Mouse (Mus musculus): ENCODE data around the gene Invs. TPM values are rescaled to one million over a fixed set of nuclear protein-coding genes. Genes with fewer than 3 reads are reported as not detected.

The Invs gene
- total RNA-seq (2021) (1 to 10 TPM; 2.6 to 2.9 TPM), polyA plus RNA-seq (2012; rRNA removed) (1.4 and 2.4 TPM in 2 replicates)
- long read RNA-seq = 0 reads

GRCm38 (mm10) chr4:48279498-48280134, at the start of gene Invs, which contains the start of gene Erp44:
TSS of gene Invs (plus strand) at chr4:48279760.
TSS of gene Erp44 (minus strand) at chr4:48279558.
- intact Hi-C loops (cut with DNase I) = loop anchor here (5.0 to 10.0 kb wide), 3 partner anchors 193 to 1245 kb away; partner anchors contain the start of genes Alg2, Mrpl50, Sec61b and Tex10
- under 1% methylated on average over 41 of the region's 41 CpGs for WGBS
- peak within 1 kb of the TSS; percentile 87 for H3K27ac ChIP-seq
- H3K4me1 ChIP-seq (ENCODE audit: control insufficient read depth, insufficient read depth, low read length) = peaks cover 3% of the 10 kb centered on the region
- peaks cover 4% of the 10 kb centered on the region; the same call in 1 of the 2 replicates for H3K79me2 ChIP-seq (replicated peaks; ENCODE audit: control insufficient read depth, insufficient read depth, low read length)
- TF ChIP-seq CTCF (IDR thresholded peaks at IDR 0.05) (no peak), EP300 (IDR thresholded peaks at IDR 0.05; ENCODE audit: insufficient read depth, low read depth, low read length) (peak; percentile 86), POLR2A (IDR thresholded peaks at IDR 0.05; ENCODE audit: insufficient read depth, low read depth, low read length) (peak; percentile 73)
- H3K4me3 ChIP-seq = peak within 1 kb of the TSS; percentile 72
- H3K36me3 ChIP-seq (ENCODE audit: control insufficient read depth, insufficient read depth, low read length) = peaks cover 5% of the 10 kb centered on the region
- peak; percentile 92 to 97 for DNase-seq
- H3K27me3 ChIP-seq (ENCODE audit: control insufficient read depth, insufficient read depth, low read length) = no peaks in the 10 kb centered on the region
- H3K9ac ChIP-seq (ENCODE audit: low read depth, low read length) = peak within 1 kb of the TSS; percentile 82

- H3K27me3 ChIP-seq (ENCODE audit: control insufficient read depth, insufficient read depth, low read length) = no peaks in the 10 kb centered on the region
- H3K36me3 ChIP-seq (ENCODE audit: control insufficient read depth, insufficient read depth, low read length) = 0 out of 2 replicates have a peak, but pooled peaks cover 2% of the 10 kb centered on the region
- H3K4me1 ChIP-seq (ENCODE audit: control insufficient read depth, insufficient read depth, low read length) = no peaks in the 10 kb centered on the region
- H3K4me3 ChIP-seq = no peak overlapping the region
- no peak overlapping the region for H3K27ac ChIP-seq
- H3K9ac ChIP-seq (ENCODE audit: low read depth, low read length) = no peak overlapping the region
- DNase-seq = no peak
- WGBS = 50% methylated on average over 3 of the region's 3 CpGs
- no peaks in the 10 kb centered on the region for H3K79me2 ChIP-seq (replicated peaks; ENCODE audit: control insufficient read depth, insufficient read depth, low read length)
- intact Hi-C loops (cut with DNase I) = no loop called here
- no peak for TF ChIP-seq CTCF (IDR thresholded peaks at IDR 0.05)
- no peak for TF ChIP-seq POLR2A (IDR thresholded peaks at IDR 0.05; ENCODE audit: insufficient read depth, low read depth, low read length)
- no peak for TF ChIP-seq EP300 (IDR thresholded peaks at IDR 0.05; ENCODE audit: insufficient read depth, low read depth, low read length)
Measured at GRCm38 (mm10) chr4:48236721-48237120, 42.8 kb upstream of the Invs start.

GRCm38 (mm10) chr4:48239046-48239445, 40.5 kb upstream of the Invs start:
- intact Hi-C loops (cut with DNase I) = no loop called here
- no peaks in the 10 kb centered on the region; the same call in 1 of the 2 replicates for H3K79me2 ChIP-seq (replicated peaks; ENCODE audit: control insufficient read depth, insufficient read depth, low read length)
- 86% methylated on average over 4 of the region's 4 CpGs for WGBS

GRCm38 (mm10) chr4:48242482-48242881, 37.1 kb upstream of the Invs start:
- DNase-seq = peak in 1 of 2 experiments; percentile 10
- Histone ChIP-seq H3K79me2 (replicated peaks; ENCODE audit: control insufficient read depth, insufficient read depth, low read length) (no peaks in the 10 kb centered on the region; the same call in 1 of the 2 replicates), H3K27me3 (ENCODE audit: control insufficient read depth, insufficient read depth, low read length) (no peaks in the 10 kb centered on the region), H3K27ac (no peak overlapping the region), H3K36me3 (ENCODE audit: control insufficient read depth, insufficient read depth, low read length) (no peaks in the 10 kb centered on the region), H3K9ac (ENCODE audit: low read depth, low read length) (no peak overlapping the region), H3K4me3 (no peak overlapping the region), H3K4me1 (ENCODE audit: control insufficient read depth, insufficient read depth, low read length) (no peaks in the 10 kb centered on the region)
- intact Hi-C loops (cut with DNase I) = no loop called here
- no peak for TF ChIP-seq EP300 (IDR thresholded peaks at IDR 0.05; ENCODE audit: insufficient read depth, low read depth, low read length)
- TF ChIP-seq CTCF (IDR thresholded peaks at IDR 0.05) = no peak
- TF ChIP-seq POLR2A (IDR thresholded peaks at IDR 0.05; ENCODE audit: insufficient read depth, low read depth, low read length) = no peak
- WGBS = 97% methylated on average over 4 of the region's 4 CpGs

More at GRCm38 (mm10) chr4:48239046-48239445, 40.5 kb upstream of the Invs start:
- H3K4me3 ChIP-seq = no peak overlapping the region
- TF ChIP-seq CTCF (IDR thresholded peaks at IDR 0.05) (no peak), POLR2A (IDR thresholded peaks at IDR 0.05; ENCODE audit: insufficient read depth, low read depth, low read length) (no peak), EP300 (IDR thresholded peaks at IDR 0.05; ENCODE audit: insufficient read depth, low read depth, low read length) (no peak)
- no peak overlapping the region for H3K9ac ChIP-seq (ENCODE audit: low read depth, low read length)
- 0 out of 2 replicates have a peak, but pooled peaks cover 2% of the 10 kb centered on the region for H3K36me3 ChIP-seq (ENCODE audit: control insufficient read depth, insufficient read depth, low read length)
- no peaks in the 10 kb centered on the region for H3K4me1 ChIP-seq (ENCODE audit: control insufficient read depth, insufficient read depth, low read length)
- H3K27me3 ChIP-seq (ENCODE audit: control insufficient read depth, insufficient read depth, low read length) = no peaks in the 10 kb centered on the region
- no peak for DNase-seq
- H3K27ac ChIP-seq = no peak overlapping the region

GRCm38 (mm10) chr4:48243737-48244136, 35.8 kb upstream of the Invs start:
- intact Hi-C loops (cut with DNase I) = no loop called here
- no peak overlapping the region for H3K4me3 ChIP-seq
- H3K27me3 ChIP-seq (ENCODE audit: control insufficient read depth, insufficient read depth, low read length) = no peaks in the 10 kb centered on the region
- WGBS = 64% methylated on average over 1 of the region's 1 CpGs
- TF ChIP-seq POLR2A (IDR thresholded peaks at IDR 0.05; ENCODE audit: insufficient read depth, low read depth, low read length) = no peak
- TF ChIP-seq EP300 (IDR thresholded peaks at IDR 0.05; ENCODE audit: insufficient read depth, low read depth, low read length) = no peak
- no peak for TF ChIP-seq CTCF (IDR thresholded peaks at IDR 0.05)
- H3K36me3 ChIP-seq (ENCODE audit: control insufficient read depth, insufficient read depth, low read length) = no peaks in the 10 kb centered on the region
- no peak overlapping the region for H3K27ac ChIP-seq
- no peaks in the 10 kb centered on the region for H3K4me1 ChIP-seq (ENCODE audit: control insufficient read depth, insufficient read depth, low read length)
- no peaks in the 10 kb centered on the region; the same call in 1 of the 2 replicates for H3K79me2 ChIP-seq (replicated peaks; ENCODE audit: control insufficient read depth, insufficient read depth, low read length)
- DNase-seq = no peak
- H3K9ac ChIP-seq (ENCODE audit: low read depth, low read length) = no peak overlapping the region

- WGBS = 90% methylated on average over 2 of the region's 2 CpGs
- H3K36me3 ChIP-seq (ENCODE audit: control insufficient read depth, insufficient read depth, low read length) = no peaks in the 10 kb centered on the region
- intact Hi-C loops (cut with DNase I) = no loop called here
- H3K79me2 ChIP-seq (replicated peaks; ENCODE audit: control insufficient read depth, insufficient read depth, low read length) = no peaks in the 10 kb centered on the region; the same call in 1 of the 2 replicates
- no peaks in the 10 kb centered on the region for H3K4me1 ChIP-seq (ENCODE audit: control insufficient read depth, insufficient read depth, low read length)
- H3K4me3 ChIP-seq = no peak overlapping the region
- DNase-seq = no peak
- TF ChIP-seq CTCF (IDR thresholded peaks at IDR 0.05) (no peak), POLR2A (IDR thresholded peaks at IDR 0.05; ENCODE audit: insufficient read depth, low read depth, low read length) (no peak), EP300 (IDR thresholded peaks at IDR 0.05; ENCODE audit: insufficient read depth, low read depth, low read length) (no peak)
- H3K27me3 ChIP-seq (ENCODE audit: control insufficient read depth, insufficient read depth, low read length) = no peaks in the 10 kb centered on the region
- H3K9ac ChIP-seq (ENCODE audit: low read depth, low read length) = no peak overlapping the region
- no peak overlapping the region for H3K27ac ChIP-seq
Measured at GRCm38 (mm10) chr4:48244280-48244679, 35.3 kb upstream of the Invs start.
